Mouse (Mus musculus) erythroblast, embryonic 14.5 days (primary cell): ENCODE data around the gene Gm11937.

Source experiments
- GATA1 ChIP-seq: IDR thresholded peaks from 2 replicates; pipeline ENCODE4 v1.6.1; 2012; ENCODE audit warnings: low read length, inconsistent platforms, mixed read lengths
- TAL1 ChIP-seq: IDR thresholded peaks from 3 replicates; pipeline ENCODE4 v1.6.1; 2012; ENCODE audit warnings: low read length, inconsistent platforms, mixed read lengths

GRCm38 (mm10) chr11:99590981-99591380 is 19.0 kb downstream of the Gm11937 start, which contains the start of gene Krtap1-3:
- TF ChIP-seq GATA1 = no peak
- TF ChIP-seq TAL1 = no peak
